Mouse (Mus musculus) CH12.LX (cell line): Measurements from ENCODE around the gene Btbd10. TPM values are rescaled to one million over a fixed set of nuclear protein-coding genes. Genes with fewer than 3 reads are reported as not detected.

Experiments
- DNase-seq: peaks from one replicate; pipeline ENCODE4 v3.0.0-alpha.2; 2013; ENCODE audit errors: extremely low read depth
- H3K27ac ChIP-seq: 2 replicates; pipeline ENCODE4 v1.5.1; 2012; ENCODE audit warnings: low read depth, mild to moderate bottlenecking, control low read depth, moderate library complexity; ENCODE audit not compliant: insufficient read depth
- H3K27me3 ChIP-seq: replicated peaks from 2 replicates; pipeline ENCODE3; 2012; ENCODE audit warnings: inconsistent platforms
- H3K36me3 ChIP-seq, 2 experiments: replicated peaks in 1 of 2; 2 replicates each; pipeline versions ENCODE3 to v1.6.1; 2012; ENCODE audit warnings: inconsistent platforms in 1 of 2, low read length in 1 of 2, mild to moderate bottlenecking in 1 of 2, mixed read lengths in 1 of 2, moderate library complexity in 1 of 2; ENCODE audit not compliant: control insufficient read depth in 1 of 2, insufficient read depth in 1 of 2
- H3K4me1 ChIP-seq, 2 experiments: 2 replicates each; pipeline ENCODE4 v1.6.1; 2012; ENCODE audit warnings: inconsistent platforms in 1 of 2, moderate library complexity in 1 of 2; ENCODE audit not compliant: insufficient read depth in 2 of 2, control insufficient read depth in 1 of 2
- H3K4me2 ChIP-seq: 2 replicates; pipeline ENCODE4 v1.6.1; 2012; ENCODE audit warnings: low read depth, mild to moderate bottlenecking, control low read depth; ENCODE audit not compliant: poor library complexity, insufficient read depth, severe bottlenecking
- H3K4me3 ChIP-seq, 3 experiments: fragments of 150-350 bp in 1 of 3; sonication (generic) in 1 of 3; replicated peaks in 1 of 3; 2 replicates each; pipeline versions ENCODE3 to v1.5.1; 2011 to 2012; ENCODE audit warnings: low read depth in 2 of 3, low read length in 2 of 3, mild to moderate bottlenecking in 2 of 3, moderate library complexity in 2 of 3, control low read depth in 1 of 3, improper control_type of control experiment in 1 of 3, inconsistent platforms in 1 of 3, mixed read lengths in 1 of 3; ENCODE audit not compliant: poor library complexity in 1 of 3
- H3K79me2 ChIP-seq: replicated peaks from 2 replicates; pipeline ENCODE4 v1.6.1; 2012; ENCODE audit warnings: mild to moderate bottlenecking, moderate library complexity; ENCODE audit not compliant: control insufficient read depth, poor library complexity, insufficient read depth, severe bottlenecking; ENCODE audit errors: extremely low read depth
- H3K9ac ChIP-seq: 2 replicates; pipeline ENCODE4 v1.6.1; 2012; ENCODE audit warnings: low read depth, mild to moderate bottlenecking, control low read depth, moderate library complexity; ENCODE audit not compliant: insufficient read depth
- H3K9me3 ChIP-seq: replicated peaks from 2 replicates; pipeline ENCODE3; 2012; ENCODE audit warnings: low read length, inconsistent platforms, mixed read lengths
- BHLHE40 ChIP-seq: IDR thresholded peaks from 2 replicates; pipeline ENCODE4 v1.6.1; 2011; ENCODE audit warnings: mild to moderate bottlenecking, low read depth, low read length, improper control_type of control experiment
- CHD1 ChIP-seq: IDR thresholded peaks from 2 replicates; pipeline ENCODE4 v1.6.1; 2012; ENCODE audit warnings: low read depth, low read length, improper control_type of control experiment, inconsistent platforms
- CHD2 ChIP-seq: IDR thresholded peaks from 2 replicates; pipeline ENCODE4 v1.6.1; 2011; ENCODE audit warnings: low read length, improper control_type of control experiment
- CTCF ChIP-seq, 2 experiments: IDR thresholded peaks in 1 of 2; conservative IDR thresholded peaks in 1 of 2; 2 replicates each; pipeline ENCODE4 v1.5.1; 2011 to 2012; ENCODE audit warnings: low read depth in 2 of 2, low read length in 2 of 2, improper control_type of control experiment in 1 of 2, inconsistent platforms in 1 of 2, mild to moderate bottlenecking in 1 of 2, moderate library complexity in 1 of 2
- E2F4 ChIP-seq: IDR thresholded peaks from 2 replicates; pipeline ENCODE4 v1.6.1; 2011; ENCODE audit warnings: low read depth, low read length, improper control_type of control experiment; ENCODE audit not compliant: insufficient replicate concordance
- ELF1 ChIP-seq: IDR thresholded peaks from 2 replicates; pipeline ENCODE4 v1.6.1; 2014; ENCODE audit warnings: low read depth, mild to moderate bottlenecking, inconsistent platforms, low read length, improper control_type of control experiment
- EP300 ChIP-seq: IDR thresholded peaks from 2 replicates; pipeline ENCODE4 v1.6.1; 2011; ENCODE audit warnings: low read length, improper control_type of control experiment
- ETS1 ChIP-seq: conservative IDR thresholded peaks from 2 replicates; pipeline ENCODE4 v1.6.1; 2012; ENCODE audit warnings: low read depth, mild to moderate bottlenecking, inconsistent platforms, low read length, improper control_type of control experiment, moderate library complexity
- GABPA ChIP-seq: IDR thresholded peaks from 2 replicates; pipeline ENCODE4 v1.6.1; 2012; ENCODE audit warnings: low read depth, low read length, improper control_type of control experiment, inconsistent platforms; ENCODE audit not compliant: insufficient replicate concordance
- HCFC1 ChIP-seq: IDR thresholded peaks from 2 replicates; pipeline ENCODE4 v1.6.1; 2012; ENCODE audit warnings: low read depth, mild to moderate bottlenecking, inconsistent platforms, low read length, improper control_type of control experiment
- IRF4 ChIP-seq: IDR thresholded peaks from 2 replicates; pipeline ENCODE4 v1.6.1; 2014; ENCODE audit warnings: low read depth, mild to moderate bottlenecking, inconsistent platforms, low read length, improper control_type of control experiment
- JUN ChIP-seq: IDR thresholded peaks from 2 replicates; pipeline ENCODE4 v1.6.1; 2011; ENCODE audit warnings: low read depth, mild to moderate bottlenecking, low read length, improper control_type of control experiment, moderate library complexity; ENCODE audit not compliant: insufficient read depth
- JUND ChIP-seq: conservative IDR thresholded peaks from 2 replicates; pipeline ENCODE4 v1.6.1; 2011; ENCODE audit warnings: low read depth, low read length, improper control_type of control experiment
- KAT2A ChIP-seq: IDR thresholded peaks from 2 replicates; pipeline ENCODE4 v1.6.1; 2012; ENCODE audit warnings: low read length, improper control_type of control experiment, inconsistent platforms; ENCODE audit not compliant: insufficient replicate concordance
- MAFK ChIP-seq: IDR thresholded peaks from 2 replicates; pipeline ENCODE4 v1.6.1; 2011; ENCODE audit warnings: low read length, improper control_type of control experiment; ENCODE audit not compliant: insufficient replicate concordance
- MAX ChIP-seq: IDR thresholded peaks from 2 replicates; pipeline ENCODE4 v1.6.1; 2011; ENCODE audit warnings: low read length, improper control_type of control experiment
- MAZ ChIP-seq: IDR thresholded peaks from 2 replicates; pipeline ENCODE4 v1.6.1; 2012; ENCODE audit warnings: low read depth, mild to moderate bottlenecking, inconsistent platforms, low read length, improper control_type of control experiment, moderate library complexity
- MEF2A ChIP-seq: IDR thresholded peaks from 2 replicates; pipeline ENCODE4 v1.6.1; 2014; ENCODE audit warnings: low read depth, mild to moderate bottlenecking, inconsistent platforms, low read length, improper control_type of control experiment, borderline replicate concordance
- MXI1 ChIP-seq: IDR thresholded peaks from 2 replicates; pipeline ENCODE4 v1.6.1; 2011; ENCODE audit warnings: mild to moderate bottlenecking, low read depth, low read length, improper control_type of control experiment
- MYC ChIP-seq: IDR thresholded peaks from 2 replicates; pipeline ENCODE4 v1.6.1; 2011; ENCODE audit warnings: low read depth, mild to moderate bottlenecking, improper control_type of control experiment, low read length
- NELFE ChIP-seq: IDR thresholded peaks from 2 replicates; pipeline ENCODE4 v1.6.1; 2011; ENCODE audit warnings: low read depth, low read length, improper control_type of control experiment
- NRF1 ChIP-seq: IDR thresholded peaks from 2 replicates; pipeline ENCODE4 v1.6.1; 2014; ENCODE audit warnings: low read depth, mild to moderate bottlenecking, inconsistent platforms, low read length, improper control_type of control experiment, moderate library complexity
- PAX5 ChIP-seq: IDR thresholded peaks from 2 replicates; pipeline ENCODE4 v1.6.1; 2012; ENCODE audit warnings: low read length, inconsistent platforms, mixed read lengths
- POLR2A ChIP-seq: IDR thresholded peaks from 2 replicates; pipeline ENCODE4 v1.6.1; 2011; ENCODE audit warnings: low read depth, mild to moderate bottlenecking, improper control_type of control experiment, low read length
- POLR2AphosphoS2 ChIP-seq: IDR thresholded peaks from 2 replicates; pipeline ENCODE4 v1.6.1; 2011; ENCODE audit warnings: low read depth, low read length, improper control_type of control experiment
- RAD21 ChIP-seq: IDR thresholded peaks from 2 replicates; pipeline ENCODE4 v1.6.1; 2011; ENCODE audit warnings: low read depth, mild to moderate bottlenecking, low read length, improper control_type of control experiment, moderate library complexity
- RCOR1 ChIP-seq: conservative IDR thresholded peaks from 2 replicates; pipeline ENCODE4 v1.6.1; 2012; ENCODE audit warnings: low read depth, mild to moderate bottlenecking, inconsistent platforms, low read length, improper control_type of control experiment
- SIN3A ChIP-seq: IDR thresholded peaks from 2 replicates; pipeline ENCODE4 v1.6.1; 2012; ENCODE audit warnings: low read length, improper control_type of control experiment, inconsistent platforms
- SMC3 ChIP-seq: IDR thresholded peaks from 2 replicates; pipeline ENCODE4 v1.6.1; 2011; ENCODE audit warnings: low read depth, low read length, improper control_type of control experiment
- TBP ChIP-seq: conservative IDR thresholded peaks from 2 replicates; pipeline ENCODE4 v1.6.1; 2011; ENCODE audit warnings: low read depth, low read length, improper control_type of control experiment
- TCF12 ChIP-seq: IDR thresholded peaks from 2 replicates; pipeline ENCODE4 v1.6.1; 2014; ENCODE audit warnings: low read depth, mild to moderate bottlenecking, inconsistent platforms, low read length, improper control_type of control experiment
- UBTF ChIP-seq: IDR thresholded peaks from 2 replicates; pipeline ENCODE4 v1.6.1; 2012; ENCODE audit warnings: low read depth, mild to moderate bottlenecking, inconsistent platforms, low read length, improper control_type of control experiment, moderate library complexity
- USF1 ChIP-seq: IDR thresholded peaks from 2 replicates; pipeline ENCODE4 v1.6.1; 2014; ENCODE audit warnings: low read depth, mild to moderate bottlenecking, inconsistent platforms, low read length, improper control_type of control experiment
- USF2 ChIP-seq: conservative IDR thresholded peaks from 2 replicates; pipeline ENCODE4 v1.6.1; 2011; ENCODE audit warnings: low read depth, low read length, improper control_type of control experiment
- ZC3H11A ChIP-seq: IDR thresholded peaks from 2 replicates; pipeline ENCODE4 v1.6.1; 2012; ENCODE audit warnings: low read depth, mild to moderate bottlenecking, inconsistent platforms, low read length, improper control_type of control experiment
- ZKSCAN1 ChIP-seq: IDR thresholded peaks from 2 replicates; pipeline ENCODE4 v1.6.1; 2012; ENCODE audit warnings: low read depth, inconsistent platforms, low read length, improper control_type of control experiment, borderline replicate concordance
- ZMIZ1 ChIP-seq: IDR thresholded peaks from 2 replicates; pipeline ENCODE4 v1.6.1; 2012; ENCODE audit warnings: low read depth, mild to moderate bottlenecking, inconsistent platforms, low read length, improper control_type of control experiment
- ZNF384 ChIP-seq: IDR thresholded peaks from 2 replicates; pipeline ENCODE4 v1.6.1; 2012; ENCODE audit warnings: low read depth, low read length, improper control_type of control experiment, inconsistent platforms
- dilution Hi-C: fragments of 300-500 bp; cut with MboI; formaldehyde crosslinking; loops from 2 replicates; pipeline ENCODE4 v1.14.3; 2020; ENCODE audit warnings: low sequenced_read_pairs; ENCODE audit not compliant: extremely low pct_unique_long_range_greater_than_20kb, extremely low pct_ligation_motif_present
- in situ Hi-C: fragments of 300-500 bp; cut with MboI; formaldehyde crosslinking; loops from 3 replicates; pipeline ENCODE4 v1.14.3; 2019; ENCODE audit warnings: low sequenced_read_pairs, low pct_ligation_motif_present, low pct_unique_long_range_greater_than_20kb, mixed read lengths
- polyA plus RNA-seq: library from polyadenylated mRNA; unstranded; fragments of >175 nt; gene quantifications from 2 replicates; pipeline ENCODE4 v1.2.1, GENCODE M21; 2012; ENCODE audit warnings: low read depth; ENCODE audit not compliant: insufficient read length
- total RNA-seq, 2 experiments: library from RNA; depleted of rRNA; stranded (reverse); fragments of 300-350 nt in 1 of 2; fragments of >200 nt in 1 of 2; gene quantifications; 2 replicates each; pipeline ENCODE4 v1.2.3; 2012 to 2014

Btbd10 gene
- total RNA-seq (2012; rRNA removed), result 17.0 and 19.3 TPM in 2 replicates
- total RNA-seq (2014; rRNA removed), result 23.9 and 27.9 TPM in 2 replicates
- 13.6 and 14.0 TPM in 2 replicates for polyA plus RNA-seq

- TF ChIP-seq JUND (no peak), ZC3H11A (no peak), JUN (no peak), E2F4 (no peak), MAX (no peak), SMC3 (no peak), MXI1 (no peak), GABPA (no peak), TCF12 (peak; percentile 95), BHLHE40 (no peak), ZMIZ1 (peak; percentile 96), NELFE (peak; percentile 98), KAT2A (no peak), SIN3A (no peak), ETS1 (no peak), ZKSCAN1 (no peak), HCFC1 (peak; percentile 22), IRF4 (peak; percentile 17; the same call in 1 of the 2 replicates), UBTF (no peak), MEF2A (0 out of 2 replicates have a peak, but pooled peaks have one; percentile 22), PAX5 (no peak), MYC (no peak), EP300 (no peak), CTCF (conservative IDR thresholded peaks at IDR 0.05 in 1 of 2, IDR thresholded peaks at IDR 0.05 in 1 of 2; ENCODE audit: low read depth in 2 of 2, low read length in 2 of 2) (no peak), ELF1 (no peak), CHD1 (no peak), USF2 (no peak), RAD21 (no peak), TBP (peak; percentile 92), CHD2 (peak; percentile 99), POLR2AphosphoS2 (peak; percentile 89), USF1 (no peak), NRF1 (no peak), RCOR1 (no peak), MAZ (no peak), ZNF384 (no peak), MAFK (no peak), POLR2A (peak; percentile 99)
- Histone ChIP-seq H3K9ac (peak within 1 kb of the TSS; percentile 82), H3K4me3 (peak within 1 kb of the TSS; percentile 72 to 80 (median 72)), H3K4me1 (peaks cover 0 to 37% of the 10 kb centered on the region in 2 experiments; a peak in 2 of 4 replicates), H3K4me2 (peak within 1 kb of the TSS; percentile 85), H3K79me2 (0 out of 2 replicates have a peak, but pooled peaks cover 2% of the 10 kb centered on the region), H3K36me3 (peaks cover 0 to 4% of the 10 kb centered on the region in 2 experiments), H3K27ac (peak within 1 kb of the TSS; percentile 71), H3K9me3 (no peaks in the 10 kb centered on the region), H3K27me3 (no peaks in the 10 kb centered on the region)
- in situ Hi-C loops, result no loop called here
- DNase-seq, result peak; percentile 99
- dilution Hi-C loops, result no loop called here
These were observed at the start of gene Btbd10 for GRCm38 (mm10) chr7:113368746-113369619. TSS of gene Btbd10 (minus strand) at chr7:113369392.
